Mouse (Mus musculus): ENCODE data around the gene Asah2.

Gene Asah2

GRCm38 (mm10) chr19:31996916-31997315, 111.1 kb downstream of the Asah2 start:
- in situ Hi-C loops (cut with MboI; ENCODE audit: low sequenced_read_pairs), result no loop called here

- in situ Hi-C loops (cut with MboI; ENCODE audit: low sequenced_read_pairs), result no loop called here
Observed at GRCm38 (mm10) chr19:31991057-31991456, 117.0 kb downstream of the Asah2 start.

GRCm38 (mm10) chr19:31975882-31976281, 132.1 kb downstream of the Asah2 start:
- in situ Hi-C loops (cut with MboI; ENCODE audit: low sequenced_read_pairs), result no loop called here

GRCm38 (mm10) chr19:31971998-31972397, 136.0 kb downstream of the Asah2 start:
- in situ Hi-C loops (cut with MboI; ENCODE audit: low sequenced_read_pairs), result no loop called here

- in situ Hi-C loops (cut with MboI; ENCODE audit: low sequenced_read_pairs), result no loop called here
Observed at GRCm38 (mm10) chr19:31971405-31971804, 136.6 kb downstream of the Asah2 start.

GRCm38 (mm10) chr19:31967933-31968532, 140.0 kb downstream of the Asah2 start:
- in situ Hi-C loops (cut with MboI; ENCODE audit: low sequenced_read_pairs), result no loop called here

- in situ Hi-C loops (cut with MboI; ENCODE audit: low sequenced_read_pairs), result no loop called here
Observed at GRCm38 (mm10) chr19:31963147-31963546, 144.9 kb downstream of the Asah2 start.

- in situ Hi-C loops (cut with MboI; ENCODE audit: low sequenced_read_pairs), result no loop called here
Observed at GRCm38 (mm10) chr19:31960434-31960833, 147.6 kb downstream of the Asah2 start.

- in situ Hi-C loops (cut with MboI; ENCODE audit: low sequenced_read_pairs), result no loop called here
Observed at GRCm38 (mm10) chr19:31956359-31956758, 151.7 kb downstream of the Asah2 start.

GRCm38 (mm10) chr19:31954696-31955095, 153.3 kb downstream of the Asah2 start:
- in situ Hi-C loops (cut with MboI; ENCODE audit: low sequenced_read_pairs), result no loop called here

- in situ Hi-C loops (cut with MboI; ENCODE audit: low sequenced_read_pairs), result no loop called here
Observed at GRCm38 (mm10) chr19:31954267-31954666, 153.7 kb downstream of the Asah2 start.

GRCm38 (mm10) chr19:31953799-31954198, 154.2 kb downstream of the Asah2 start:
- in situ Hi-C loops (cut with MboI; ENCODE audit: low sequenced_read_pairs), result no loop called here

GRCm38 (mm10) chr19:31950793-31951489, 157.1 kb downstream of the Asah2 start:
- in situ Hi-C loops (cut with MboI; ENCODE audit: low sequenced_read_pairs), result no loop called here

Measured in CH12F3 (cell line).